Mouse (Mus musculus) spleen, postnatal 10 days (tissue): ENCODE data around the gene Tab1.

ENCODE experiments used
- DNase-seq, 2 experiments: peaks; one replicate each; pipeline ENCODE4 v3.0.0; 2021 to 2022; ENCODE audit warnings: low spot score in 2 of 2

Gene Tab1

DNA sequence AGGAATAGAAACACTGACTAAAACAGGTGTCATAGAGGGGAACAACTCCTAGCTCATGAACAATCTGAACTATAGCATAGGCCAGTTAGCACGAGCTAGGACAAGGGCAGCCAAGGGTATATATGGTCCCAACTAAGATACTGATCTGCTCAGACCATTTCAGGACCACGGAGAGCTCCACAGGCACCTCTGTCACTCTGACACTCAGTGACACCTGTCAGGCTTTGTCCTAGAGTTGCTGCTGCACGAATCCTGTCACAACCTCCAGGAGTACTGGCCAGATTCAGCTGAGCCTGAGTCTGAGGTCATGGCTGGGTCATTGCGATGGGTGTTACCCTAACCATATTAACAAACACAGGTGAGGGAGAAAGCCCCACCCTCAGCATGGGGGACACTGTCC is 70.5 kb downstream of the Tab1 start:
- peak in 1 of 2 experiments; percentile 71 for DNase-seq

DNA sequence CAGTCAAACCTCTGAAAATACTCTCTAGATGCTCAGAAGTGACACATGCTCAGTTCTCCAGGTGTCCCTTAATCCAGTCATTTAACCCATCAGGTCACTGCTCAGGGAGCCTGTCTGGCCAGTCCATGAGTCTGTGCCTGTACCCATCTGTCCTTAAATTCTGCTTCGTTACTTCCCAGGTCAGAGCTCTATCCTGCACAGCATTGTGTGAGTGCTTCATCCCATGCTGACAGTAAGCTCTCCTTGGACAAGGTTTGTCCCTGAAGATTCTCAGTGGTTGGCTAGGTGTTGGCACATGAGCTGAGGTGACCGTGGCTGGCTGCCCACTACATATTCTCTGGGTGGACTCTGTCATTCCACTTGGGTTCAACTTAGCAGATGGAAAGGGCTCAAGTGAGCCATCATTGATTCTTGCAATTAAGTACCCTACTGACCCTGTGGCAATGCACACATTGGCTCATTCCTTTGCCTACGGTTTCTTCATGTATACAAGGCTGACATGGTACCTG is 73.2 kb downstream of the Tab1 start:
- no peak for DNase-seq

DNA sequence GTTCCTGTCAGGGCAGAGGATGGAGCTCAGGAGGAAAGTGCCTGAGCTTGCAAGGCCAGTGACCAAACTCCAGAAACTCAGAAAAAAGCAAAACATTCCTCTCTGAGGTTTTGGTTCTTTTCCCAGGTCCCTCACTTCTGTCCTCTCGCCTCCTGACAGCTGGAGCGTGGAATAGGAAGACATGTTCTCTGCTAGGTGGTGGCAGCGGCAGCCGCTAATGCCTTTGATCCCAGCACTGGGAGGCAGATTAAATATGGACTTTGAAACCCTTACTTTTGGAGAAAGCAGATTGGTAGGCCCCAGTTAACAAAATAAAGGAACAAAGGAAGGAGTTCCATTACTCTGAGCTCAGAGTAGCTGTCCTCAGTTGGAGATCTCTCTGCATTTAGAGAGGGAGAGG is 75.5 kb downstream of the Tab1 start:
- no peak for DNase-seq
